Mouse (Mus musculus) retina, postnatal 7 days (tissue): ENCODE measurements at regions not wholly inside any gene's neighbourhood (a gene's known extent, or its start where the extent isn't known, plus 50 kb on each side); places are given as distances from the start of the nearest gene placed in this dataset.
"Not testable (repeated sequence)": the region's sequence is repeated elsewhere in the genome, so short reads cannot be mapped to it uniquely, and the experiment has no call there.

Source experiments
- DNase-seq: peaks from one replicate; pipeline ENCODE4 v3.0.0-alpha.2; 2012; ENCODE audit warnings: low read depth, low spot score

GRCm38 (mm10) chr14:27562564-27562963, 54.3 kb upstream of the Ccdc66 start:
- not testable (repeated sequence) for DNase-seq

GRCm38 (mm10) chr14:27561974-27562373, 53.7 kb upstream of the Ccdc66 start:
- not testable (repeated sequence) for DNase-seq

- DNase-seq: peak; percentile 37
Measured at GRCm38 (mm10) chr14:27560434-27560833, 52.2 kb upstream of the Ccdc66 start.

GRCm38 (mm10) chr14:27558794-27559491, 50.7 kb upstream of the Ccdc66 start:
- DNase-seq: no peak
